Mouse (Mus musculus) cerebellum, adult 2 months (tissue): Measurements from ENCODE around the gene Lrrc74a.
A peak's percentile ranks its signal among the peaks of the same experiment; 100 is the strongest.

Experiments
- CTCF ChIP-seq: fragments of 200-500 bp; IDR thresholded peaks from 2 replicates; pipeline ENCODE4 v1.5.1; 2011; ENCODE audit warnings: low read depth, mild to moderate bottlenecking, control low read depth, low read length, moderate library complexity, borderline replicate concordance; ENCODE audit not compliant: insufficient read depth
- POLR2A ChIP-seq: fragments of 200-500 bp; IDR thresholded peaks from 2 replicates; pipeline ENCODE4 v1.6.1; 2011; ENCODE audit warnings: low read length, control low read depth, borderline replicate concordance; ENCODE audit not compliant: insufficient read depth

GRCm38 (mm10) chr12:86801148-86802004 lies 67.2 kb downstream of the Lrrc74a start:
- no peak for TF ChIP-seq CTCF
- TF ChIP-seq POLR2A: peak; percentile 60; the same call in 1 of the 2 replicates
